ENCODE assay signal across 9 mouse cellular contexts in genomic region chr5:135488222-135488880, GRCm38 (mm10). TPM values are rescaled to one million over a fixed set of nuclear protein-coding genes. Genes with fewer than 3 reads are reported as not detected.
A peak's percentile ranks its signal among the peaks of the same experiment; 100 is the strongest.
DNase-seq lines count a peak whose midpoint lies in the region; ATAC-seq lines count a peak whose summit lies in the region.
"Had no signal": no experiment of that assay in that cellular context is flagged by ENCODE, and none has a peak within 500 bp of the region (broad histone marks: within the 10 kb centered on the region; RNA-seq: fewer than 3 reads in every experiment).

No protein-coding gene starts in this region.

- H3K9me3 ChIP-seq in heart, embryonic 10.5 days: no peaks in the 10 kb centered on the region
- H3K9me3 ChIP-seq in hindbrain, embryonic 11.5 days (ENCODE audit: control insufficient read depth, low read length): no peaks in the 10 kb centered on the region
- no peaks in the 10 kb centered on the region for H3K9me3 ChIP-seq in midbrain, embryonic 14.5 days (ENCODE audit: control insufficient read depth, low read length)
- H3K9me3 ChIP-seq: G1E had no signal

- DNase-seq in heart, embryonic 10.5 days (ENCODE audit: low spot score): no peak
- no peak for DNase-seq in heart, adult 8-10 months (ENCODE audit: low spot score)
- peak; percentile 36 for DNase-seq in ovary, postnatal 10 days (ENCODE audit: low spot score)
- DNase-seq in ovary, postnatal 36 days (ENCODE audit: low spot score): no peak
- DNase-seq in hindbrain, embryonic 11.5 days (ENCODE audit: low spot score): peak; percentile 41
- peak; percentile 51 for DNase-seq in midbrain, embryonic 14.5 days
- no peak for DNase-seq in layer of hippocampus, adult 9-10 months (ENCODE audit: low spot score)
- DNase-seq in adrenal gland, postnatal 25 days: no peak

- H3K4me1 ChIP-seq in heart, embryonic 10.5 days: peaks cover 42% of the 10 kb centered on the region
- H3K4me1 ChIP-seq in hindbrain, embryonic 11.5 days (replicated peaks; ENCODE audit: control insufficient read depth, insufficient read depth, low read length): peaks cover 2% of the 10 kb centered on the region
- H3K4me1 ChIP-seq in midbrain, embryonic 14.5 days (ENCODE audit: control insufficient read depth, insufficient read depth, low read length): peaks cover 15% of the 10 kb centered on the region

- H3K27ac ChIP-seq in heart, embryonic 10.5 days: peak overlapping the region; percentile 90
- H3K27ac ChIP-seq in hindbrain, embryonic 11.5 days (ENCODE audit: low read depth, low read length): peak overlapping the region; percentile 97
- H3K27ac ChIP-seq in midbrain, embryonic 14.5 days (replicated peaks; ENCODE audit: low read depth, low read length): peak overlapping the region; percentile 95

- H3K4me3 ChIP-seq in heart, embryonic 10.5 days: peak overlapping the region; percentile 82
- peak overlapping the region; percentile 66 for H3K4me3 ChIP-seq in hindbrain, embryonic 11.5 days (ENCODE audit: low read depth, low read length)
- peak overlapping the region; percentile 64 for H3K4me3 ChIP-seq in midbrain, embryonic 14.5 days (replicated peaks; ENCODE audit: low read depth, low read length)

- WGBS in heart, embryonic 10.5 days: 0% methylated on average over 19 of the region's 19 CpGs
- whole genome bisulfite sequencing in hindbrain, embryonic 11.5 days: under 1% methylated on average over 19 of the region's 19 CpGs
- WGBS in midbrain, embryonic 14.5 days: 1% methylated on average over 19 of the region's 19 CpGs

- H3K27me3 ChIP-seq in heart, embryonic 10.5 days (ENCODE audit: insufficient read depth, poor library complexity, severe bottlenecking): no peaks in the 10 kb centered on the region
- H3K27me3 ChIP-seq in hindbrain, embryonic 11.5 days (ENCODE audit: control insufficient read depth, insufficient read depth, low read length): no peaks in the 10 kb centered on the region
- H3K27me3 ChIP-seq in midbrain, embryonic 14.5 days (ENCODE audit: control insufficient read depth, insufficient read depth, low read length): no peaks in the 10 kb centered on the region

- H3K4me2 ChIP-seq in hindbrain, embryonic 11.5 days (replicated peaks; ENCODE audit: low read depth, low read length): peak overlapping the region; percentile 76
- peak overlapping the region; percentile 90 for H3K4me2 ChIP-seq in midbrain, embryonic 14.5 days (ENCODE audit: low read length)

- H3K9ac ChIP-seq in hindbrain, embryonic 11.5 days (ENCODE audit: low read depth, low read length): peak overlapping the region; percentile 71
- peak overlapping the region; percentile 72 for H3K9ac ChIP-seq in midbrain, embryonic 14.5 days (replicated peaks; ENCODE audit: low read length)

- H3K36me3 ChIP-seq in heart, embryonic 10.5 days: 0 out of 2 replicates have a peak, but pooled peaks cover 2% of the 10 kb centered on the region
- no peaks in the 10 kb centered on the region for H3K36me3 ChIP-seq in hindbrain, embryonic 11.5 days (ENCODE audit: control insufficient read depth, insufficient read depth, low read length)
- H3K36me3 ChIP-seq in midbrain, embryonic 14.5 days (ENCODE audit: control insufficient read depth, insufficient read depth, low read length): no peaks in the 10 kb centered on the region
- H3K36me3 ChIP-seq: G1E had no signal

- ATAC-seq in hindbrain, embryonic 11.5 days (ENCODE audit: low FRiP score): peak; percentile 36
- peak; percentile 52; the same call in 1 of the 2 replicates for ATAC-seq in midbrain, embryonic 14.5 days (ENCODE audit: low FRiP score, low TSS enrichment)

RNA-seq across cellular contexts. Expression of gene Hip1, which starts 56.6 kb away (rescaled TPM):
- polyA plus RNA-seq in heart, embryonic 10.5 days (2016; fragmentation: Nextera tagmentation; extraction: Ambion mirVana): 41.7 and 45.7 TPM in 2 replicates
- 10 to 100 TPM; 24.6 to 30.4 (median 27.9) TPM for total RNA-seq in heart, adult 8-10 months (2022)
- 37.6 and 50.0 TPM in 2 replicates for polyA plus RNA-seq in hindbrain, embryonic 11.5 days (2014; fragmentation: Nextera tagmentation; extraction: Ambion mirVana)
- 28.3 and 42.0 TPM in 2 replicates for polyA plus RNA-seq in midbrain, embryonic 14.5 days (2014; fragmentation: Nextera tagmentation; extraction: Ambion mirVana)
- total RNA-seq in adrenal gland, postnatal 25 days (2021): 24.3 and 27.1 TPM in 2 replicates
- polyA plus RNA-seq: G1E had no signal

Comparison
In these comparisons a context has a peak if more than half of its experiments do, and no peak if none do; other contexts are left out.
1. DNase-seq: peak in ovary, postnatal 10 days (single experiment), hindbrain, embryonic 11.5 days (single experiment) and midbrain, embryonic 14.5 days (single experiment); none in heart, embryonic 10.5 days (single experiment), heart, adult 8-10 months (single experiment), ovary, postnatal 36 days (single experiment), layer of hippocampus, adult 9-10 months (single experiment) and adrenal gland, postnatal 25 days (single experiment).
2. Peak in every context shown above with its lines, with median percentiles within 50 percentile points of each other: H3K27ac ChIP-seq and H3K4me3 ChIP-seq.